Mouse (Mus musculus): ENCODE data around the gene Med23.

Med23 gene

GRCm38 (mm10) chr10:24886008-24886407, 16.2 kb downstream of the Med23 start:
- DNase-seq, result no peak

GRCm38 (mm10) chr10:24888343-24888742, 18.6 kb downstream of the Med23 start:
- DNase-seq, result peak; percentile 53

- peak; percentile 32 for DNase-seq
These were observed 26.1 kb downstream of the Med23 start for GRCm38 (mm10) chr10:24895927-24896326.

GRCm38 (mm10) chr10:24905627-24906026, 35.8 kb downstream of the Med23 start:
- DNase-seq, result no peak

- no peak for DNase-seq
These were observed 41.4 kb downstream of the Med23 start for GRCm38 (mm10) chr10:24911199-24911598.

GRCm38 (mm10) chr10:24912576-24912975, 42.8 kb downstream of the Med23 start:
- DNase-seq, result no peak

GRCm38 (mm10) chr10:24915486-24915885, 45.7 kb downstream of the Med23 start:
- DNase-seq, result no peak

GRCm38 (mm10) chr10:24922977-24923376, 53.2 kb downstream of the Med23 start:
- no peak for DNase-seq

GRCm38 (mm10) chr10:24924296-24924695, 54.5 kb downstream of the Med23 start:
- DNase-seq, result no peak

GRCm38 (mm10) chr10:24926380-24926779, 56.6 kb downstream of the Med23 start:
- DNase-seq, result no peak

GRCm38 (mm10) chr10:24926962-24927720, 57.4 kb downstream of the Med23 start, which contains the start of gene Arg1:
Gene Arg1, minus strand, starts transcription at chr10:24927484.
- no peak for DNase-seq

GRCm38 (mm10) chr10:24928072-24928471, 58.3 kb downstream of the Med23 start:
- no peak for DNase-seq

GRCm38 (mm10) chr10:24930143-24930542, 60.4 kb downstream of the Med23 start:
- no peak for DNase-seq

GRCm38 (mm10) chr10:24947871-24948270, 78.1 kb downstream of the Med23 start:
- no peak for DNase-seq

GRCm38 (mm10) chr10:24948278-24948677, 78.5 kb downstream of the Med23 start:
- DNase-seq, result no peak

- no peak for DNase-seq
These were observed 80.4 kb downstream of the Med23 start for GRCm38 (mm10) chr10:24950223-24950622.

- no peak for DNase-seq
These were observed 81.8 kb downstream of the Med23 start for GRCm38 (mm10) chr10:24951575-24951974.

GRCm38 (mm10) chr10:24952549-24952948, 82.8 kb downstream of the Med23 start:
- no peak for DNase-seq

- DNase-seq, result no peak
These were observed 84.1 kb downstream of the Med23 start for GRCm38 (mm10) chr10:24953876-24954275.

GRCm38 (mm10) chr10:24958280-24959042, 88.7 kb downstream of the Med23 start:
- no peak for DNase-seq

GRCm38 (mm10) chr10:24959043-24959916, 89.5 kb downstream of the Med23 start:
- no peak for DNase-seq

GRCm38 (mm10) chr10:24961112-24961511, 91.3 kb downstream of the Med23 start:
- DNase-seq, result peak; percentile 28

- DNase-seq, result no peak
These were observed 92.1 kb downstream of the Med23 start for GRCm38 (mm10) chr10:24961889-24962288.
